Mouse (Mus musculus): ENCODE measurements at regions not wholly inside any gene's neighbourhood (a gene's known extent, or its start where the extent isn't known, plus 50 kb on each side); places are given as distances from the start of the nearest gene placed in this dataset.

GRCm38 (mm10) chr15:92903821-92904220, 371.2 kb downstream of the Gxylt1 start:
- WGBS (ENCODE audit: insufficient replicate concordance): 61% methylated on average over 8 of the region's 8 CpGs
- no peak for ATAC-seq (ENCODE audit: low read depth)

GRCm38 (mm10) chr15:92897277-92897676, 377.7 kb downstream of the Gxylt1 start:
- Histone ChIP-seq H3K27ac (ENCODE audit: low read length) (no peak overlapping the region), H3K4me2 (ENCODE audit: low read depth, low read length) (no peak overlapping the region), H3K9me3 (replicated peaks; ENCODE audit: control insufficient read depth, low read length) (no peaks in the 10 kb centered on the region; the same call in 1 of the 2 replicates), H3K9ac (ENCODE audit: low read depth, low read length) (no peak overlapping the region), H3K36me3 (ENCODE audit: control insufficient read depth, insufficient read depth) (no peaks in the 10 kb centered on the region), H3K4me1 (ENCODE audit: control insufficient read depth, low read depth, low read length) (no peaks in the 10 kb centered on the region), H3K4me3 (ENCODE audit: low read depth, low read length) (no peak overlapping the region), H3K27me3 (ENCODE audit: control insufficient read depth, insufficient read depth, low read depth, low read length) (no peaks in the 10 kb centered on the region)
- no peak for ATAC-seq (ENCODE audit: low read depth)
- 61% methylated on average over 7 of the region's 7 CpGs for WGBS (ENCODE audit: insufficient replicate concordance)

More at GRCm38 (mm10) chr15:92903821-92904220, 371.2 kb downstream of the Gxylt1 start:
- H3K27me3 ChIP-seq (ENCODE audit: control insufficient read depth, insufficient read depth, low read depth, low read length): no peaks in the 10 kb centered on the region
- H3K9me3 ChIP-seq (replicated peaks; ENCODE audit: control insufficient read depth, low read length): no peaks in the 10 kb centered on the region; the same call in 1 of the 2 replicates
- no peak overlapping the region for H3K27ac ChIP-seq (ENCODE audit: low read length)
- no peak overlapping the region for H3K4me3 ChIP-seq (ENCODE audit: low read depth, low read length)
- no peak overlapping the region for H3K4me2 ChIP-seq (ENCODE audit: low read depth, low read length)
- no peaks in the 10 kb centered on the region for H3K4me1 ChIP-seq (ENCODE audit: control insufficient read depth, low read depth, low read length)
- no peak overlapping the region for H3K9ac ChIP-seq (ENCODE audit: low read depth, low read length)
- H3K36me3 ChIP-seq (ENCODE audit: control insufficient read depth, insufficient read depth): no peaks in the 10 kb centered on the region

DNA sequence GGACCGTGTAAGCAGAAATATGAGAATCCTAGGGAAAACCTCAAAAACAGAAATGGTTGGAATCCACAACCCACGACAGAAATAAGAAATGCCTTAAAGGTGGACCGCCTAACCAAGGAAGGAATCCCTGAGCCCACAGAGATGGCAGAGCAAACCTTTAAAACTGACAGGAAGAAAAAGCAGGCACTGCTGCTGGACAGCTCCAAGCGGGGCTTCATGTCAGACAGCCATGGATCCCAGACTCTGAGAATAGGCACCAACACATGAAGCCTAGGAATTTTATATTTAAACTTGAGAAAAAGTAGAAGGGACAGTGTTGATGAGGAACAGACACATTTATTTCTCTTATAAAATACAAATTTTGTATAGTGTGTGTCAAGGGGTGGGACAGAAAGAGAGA, 379.1 kb downstream of the Gxylt1 start:
- no peak overlapping the region for H3K27ac ChIP-seq (ENCODE audit: low read length)
- no peaks in the 10 kb centered on the region for H3K4me1 ChIP-seq (ENCODE audit: control insufficient read depth, low read depth, low read length)
- no peak overlapping the region for H3K4me3 ChIP-seq (ENCODE audit: low read depth, low read length)
- no peak overlapping the region for H3K4me2 ChIP-seq (ENCODE audit: low read depth, low read length)
- 57% methylated on average over 4 of the region's 4 CpGs for WGBS (ENCODE audit: insufficient replicate concordance)
- H3K36me3 ChIP-seq (ENCODE audit: control insufficient read depth, insufficient read depth): no peaks in the 10 kb centered on the region
- no peak overlapping the region for H3K9ac ChIP-seq (ENCODE audit: low read depth, low read length)
- no peak for ATAC-seq (ENCODE audit: low read depth)
- H3K9me3 ChIP-seq (replicated peaks; ENCODE audit: control insufficient read depth, low read length): no peaks in the 10 kb centered on the region; the same call in 1 of the 2 replicates
- no peaks in the 10 kb centered on the region for H3K27me3 ChIP-seq (ENCODE audit: control insufficient read depth, insufficient read depth, low read depth, low read length)

DNA sequence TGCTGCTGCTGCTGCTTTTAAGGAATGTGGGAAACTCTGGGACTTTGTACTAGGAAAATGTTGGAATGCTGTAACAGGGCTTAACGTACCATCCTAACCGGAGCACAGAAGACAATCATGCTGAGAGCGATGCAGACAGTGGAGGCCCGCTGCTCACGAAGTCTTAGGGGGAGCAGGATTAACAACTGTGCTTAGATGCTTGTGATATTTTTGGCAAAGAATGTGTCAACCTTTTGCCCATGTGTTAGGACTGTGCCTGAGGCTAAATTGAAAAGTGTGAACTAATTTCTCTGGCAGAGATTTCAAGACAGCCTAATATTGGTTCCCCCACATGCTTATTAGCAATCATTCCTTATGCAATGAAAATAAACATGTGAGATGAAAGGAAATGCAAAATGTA, 398.5 kb downstream of the Gxylt1 start:
- 71% methylated on average over 5 of the region's 5 CpGs for WGBS (ENCODE audit: insufficient replicate concordance)
- no peak for ATAC-seq (ENCODE audit: low read depth)
- Histone ChIP-seq H3K4me1 (ENCODE audit: control insufficient read depth, low read depth, low read length) (no peaks in the 10 kb centered on the region), H3K4me2 (ENCODE audit: low read depth, low read length) (no peak overlapping the region), H3K36me3 (ENCODE audit: control insufficient read depth, insufficient read depth) (no peaks in the 10 kb centered on the region), H3K9me3 (replicated peaks; ENCODE audit: control insufficient read depth, low read length) (no peaks in the 10 kb centered on the region), H3K9ac (ENCODE audit: low read depth, low read length) (no peak overlapping the region), H3K27ac (ENCODE audit: low read length) (no peak overlapping the region), H3K4me3 (ENCODE audit: low read depth, low read length) (no peak overlapping the region), H3K27me3 (ENCODE audit: control insufficient read depth, insufficient read depth, low read depth, low read length) (no peaks in the 10 kb centered on the region)

DNA sequence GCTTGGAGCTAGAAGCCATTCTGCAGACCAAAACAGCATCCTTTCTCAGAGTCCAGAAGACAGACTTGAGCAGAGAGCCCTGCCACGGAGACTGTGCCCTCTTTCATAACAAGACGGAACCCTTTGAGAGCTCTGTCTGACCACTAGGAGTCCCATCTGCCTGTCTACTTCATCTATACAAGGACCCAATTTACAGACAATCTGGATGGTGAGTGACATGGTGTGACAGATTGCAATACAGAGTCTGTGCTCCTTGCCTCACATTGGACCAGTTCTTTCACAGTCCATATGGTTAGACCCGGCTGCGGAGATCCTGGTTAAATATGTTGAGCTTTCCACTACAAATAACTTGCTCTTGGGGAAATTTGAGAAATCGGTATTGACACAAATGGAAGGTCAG, 410.9 kb downstream of the Gxylt1 start:
- Histone ChIP-seq H3K27me3 (ENCODE audit: control insufficient read depth, insufficient read depth, low read depth, low read length) (no peaks in the 10 kb centered on the region), H3K27ac (ENCODE audit: low read length) (no peak overlapping the region), H3K9me3 (replicated peaks; ENCODE audit: control insufficient read depth, low read length) (no peaks in the 10 kb centered on the region), H3K9ac (ENCODE audit: low read depth, low read length) (no peak overlapping the region), H3K4me3 (ENCODE audit: low read depth, low read length) (no peak overlapping the region), H3K36me3 (ENCODE audit: control insufficient read depth, insufficient read depth) (no peaks in the 10 kb centered on the region), H3K4me1 (ENCODE audit: control insufficient read depth, low read depth, low read length) (no peaks in the 10 kb centered on the region), H3K4me2 (ENCODE audit: low read depth, low read length) (no peak overlapping the region)
- WGBS (ENCODE audit: insufficient replicate concordance): 67% methylated on average over 5 of the region's 5 CpGs
- ATAC-seq (ENCODE audit: low read depth): no peak

DNA sequence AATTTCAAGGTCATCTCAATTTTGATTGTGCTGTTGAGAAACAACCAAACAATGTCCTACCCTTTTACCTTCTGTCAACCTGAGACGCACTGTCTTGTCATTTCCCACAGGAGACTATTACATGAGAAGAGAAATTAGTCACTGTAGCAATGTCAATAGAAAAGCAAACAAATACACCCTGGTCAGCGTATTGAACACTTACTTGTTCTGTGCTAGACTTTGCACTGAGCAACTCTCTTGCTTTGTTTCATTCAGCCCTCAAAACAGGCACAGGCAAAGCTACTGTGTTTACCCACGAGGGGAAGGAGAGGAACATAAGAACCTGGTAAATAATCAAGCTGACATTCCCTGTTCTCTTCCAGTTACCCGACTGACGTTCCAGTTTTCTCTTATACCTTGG, 424.1 kb downstream of the Gxylt1 start:
- ATAC-seq (ENCODE audit: low read depth): no peak
- H3K4me1 ChIP-seq (ENCODE audit: control insufficient read depth, low read depth, low read length): no peaks in the 10 kb centered on the region
- H3K27ac ChIP-seq (ENCODE audit: low read length): no peak overlapping the region
- H3K4me3 ChIP-seq (ENCODE audit: low read depth, low read length): no peak overlapping the region
- no peak overlapping the region for H3K9ac ChIP-seq (ENCODE audit: low read depth, low read length)
- 37% methylated on average over 5 of the region's 5 CpGs for WGBS (ENCODE audit: insufficient replicate concordance)
- H3K27me3 ChIP-seq (ENCODE audit: control insufficient read depth, insufficient read depth, low read depth, low read length): no peaks in the 10 kb centered on the region
- H3K9me3 ChIP-seq (replicated peaks; ENCODE audit: control insufficient read depth, low read length): no peaks in the 10 kb centered on the region
- no peaks in the 10 kb centered on the region for H3K36me3 ChIP-seq (ENCODE audit: control insufficient read depth, insufficient read depth)
- H3K4me2 ChIP-seq (ENCODE audit: low read depth, low read length): no peak overlapping the region

- no peaks in the 10 kb centered on the region for H3K27me3 ChIP-seq (ENCODE audit: control insufficient read depth, insufficient read depth, low read depth, low read length)
- H3K9ac ChIP-seq (ENCODE audit: low read depth, low read length): no peak overlapping the region
- no peak for ATAC-seq (ENCODE audit: low read depth)
- H3K27ac ChIP-seq (ENCODE audit: low read length): no peak overlapping the region
- H3K4me3 ChIP-seq (ENCODE audit: low read depth, low read length): no peak overlapping the region
- WGBS (ENCODE audit: insufficient replicate concordance): 58% methylated on average over 5 of the region's 5 CpGs
- H3K9me3 ChIP-seq (replicated peaks; ENCODE audit: control insufficient read depth, low read length): no peaks in the 10 kb centered on the region
- H3K4me1 ChIP-seq (ENCODE audit: control insufficient read depth, low read depth, low read length): no peaks in the 10 kb centered on the region
- H3K4me2 ChIP-seq (ENCODE audit: low read depth, low read length): no peak overlapping the region
- no peaks in the 10 kb centered on the region for H3K36me3 ChIP-seq (ENCODE audit: control insufficient read depth, insufficient read depth)
These were observed 434.9 kb downstream of the Gxylt1 start for GRCm38 (mm10) chr15:92840035-92840434.

DNA sequence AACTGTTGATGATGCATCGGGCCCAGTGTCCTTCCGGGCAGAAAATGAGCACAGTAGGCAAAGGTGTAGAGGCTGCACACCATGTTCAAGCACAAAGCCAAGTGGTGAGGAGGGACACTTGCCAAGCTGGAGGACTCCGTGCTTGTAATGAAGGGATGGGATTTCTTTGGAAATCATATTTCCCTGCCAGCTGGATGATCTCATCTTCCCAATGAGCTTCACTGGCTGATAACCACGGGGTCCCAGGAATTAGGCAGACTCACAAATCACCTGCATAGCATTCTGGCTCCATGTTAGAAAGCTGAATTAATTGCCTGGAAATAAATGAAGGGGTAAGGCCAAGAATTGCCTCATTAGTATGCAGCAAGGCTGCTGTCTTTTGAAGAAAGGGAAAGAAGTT, 435.4 kb downstream of the Gxylt1 start:
- Histone ChIP-seq H3K9ac (ENCODE audit: low read depth, low read length) (no peak overlapping the region), H3K4me1 (ENCODE audit: control insufficient read depth, low read depth, low read length) (no peaks in the 10 kb centered on the region), H3K27ac (ENCODE audit: low read length) (no peak overlapping the region), H3K9me3 (replicated peaks; ENCODE audit: control insufficient read depth, low read length) (no peaks in the 10 kb centered on the region), H3K4me2 (ENCODE audit: low read depth, low read length) (no peak overlapping the region), H3K27me3 (ENCODE audit: control insufficient read depth, insufficient read depth, low read depth, low read length) (no peaks in the 10 kb centered on the region), H3K36me3 (ENCODE audit: control insufficient read depth, insufficient read depth) (no peaks in the 10 kb centered on the region), H3K4me3 (ENCODE audit: low read depth, low read length) (no peak overlapping the region)
- ATAC-seq (ENCODE audit: low read depth): no peak
- 57% methylated on average over 4 of the region's 4 CpGs for WGBS (ENCODE audit: insufficient replicate concordance)

DNA sequence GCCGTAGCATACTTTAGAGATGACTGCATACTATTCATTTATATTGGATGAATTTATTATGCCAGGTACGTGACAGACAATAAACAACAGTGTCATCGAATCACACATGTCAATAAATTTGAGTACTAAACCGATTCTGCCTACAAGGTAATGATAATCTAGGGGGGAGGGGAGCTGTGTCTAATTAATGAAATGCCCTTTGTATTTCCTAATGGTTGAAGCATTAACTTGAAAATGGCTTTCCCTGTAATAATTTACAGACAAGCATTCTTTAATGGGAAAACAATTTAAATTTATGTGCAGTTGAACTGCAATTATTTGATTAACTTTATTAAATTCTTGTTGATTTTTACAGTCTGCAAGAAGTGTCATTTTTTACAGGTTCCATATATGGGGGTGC, 429.5 kb downstream of the Pdzrn4 start:
- Histone ChIP-seq H3K27me3 (ENCODE audit: control insufficient read depth, insufficient read depth, low read depth, low read length) (no peaks in the 10 kb centered on the region), H3K27ac (ENCODE audit: low read length) (no peak overlapping the region), H3K9me3 (replicated peaks; ENCODE audit: control insufficient read depth, low read length) (no peaks in the 10 kb centered on the region; the same call in 1 of the 2 replicates), H3K4me3 (ENCODE audit: low read depth, low read length) (no peak overlapping the region), H3K4me2 (ENCODE audit: low read depth, low read length) (no peak overlapping the region), H3K9ac (ENCODE audit: low read depth, low read length) (no peak overlapping the region), H3K4me1 (ENCODE audit: control insufficient read depth, low read depth, low read length) (no peaks in the 10 kb centered on the region), H3K36me3 (ENCODE audit: control insufficient read depth, insufficient read depth) (no peaks in the 10 kb centered on the region)
- WGBS (ENCODE audit: insufficient replicate concordance): 62% methylated on average over 4 of the region's 4 CpGs
- ATAC-seq (ENCODE audit: low read depth): no peak
